Mouse (Mus musculus) lung, postnatal 0 days (tissue): ENCODE measurements around the gene Coro2a.

ENCODE experiments used
- CTCF ChIP-seq: IDR thresholded peaks from 2 replicates; pipeline ENCODE4 v1.5.1; 2016; ENCODE audit warnings: antibody characterized with exemption, mild to moderate bottlenecking
- EP300 ChIP-seq: IDR thresholded peaks from 2 replicates; pipeline ENCODE4 v1.6.1; 2016; ENCODE audit warnings: antibody characterized with exemption, mild to moderate bottlenecking, control low read depth

DNA sequence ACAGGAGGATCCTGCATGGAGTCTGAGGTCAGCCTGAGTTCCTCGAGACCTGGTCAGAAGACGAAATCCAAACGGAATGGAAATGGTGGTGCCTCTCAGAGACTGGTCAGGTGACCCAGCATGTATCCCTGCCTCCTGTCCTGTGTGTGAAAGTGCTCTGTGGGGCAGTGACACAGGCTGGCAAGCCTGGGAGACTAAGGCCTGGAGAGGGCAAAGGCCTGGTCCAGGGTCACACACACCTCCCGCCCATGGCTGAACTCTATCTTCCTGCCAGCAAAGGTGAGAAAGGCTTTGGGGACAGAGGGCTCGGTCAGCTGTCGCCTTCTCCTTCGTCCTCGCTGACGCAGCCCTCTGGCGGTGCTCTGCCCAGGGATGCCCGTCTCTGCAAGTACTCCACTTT, 3.4 kb upstream of the Coro2a start:
- TF ChIP-seq CTCF (no peak), EP300 (no peak)
